Mouse (Mus musculus): ENCODE results near the gene Gm10073. TPM values are rescaled to one million over a fixed set of nuclear protein-coding genes. Genes with fewer than 3 reads are reported as not detected.
"Not testable (repeated sequence)": the region's sequence is repeated elsewhere in the genome, so short reads cannot be mapped to it uniquely, and the experiment has no call there.

Gm10073 gene
- 11.4 and 13.7 TPM in 2 replicates for polyA plus RNA-seq (2014; fragmentation: Nextera tagmentation; extraction: Ambion mirVana)

DNA sequence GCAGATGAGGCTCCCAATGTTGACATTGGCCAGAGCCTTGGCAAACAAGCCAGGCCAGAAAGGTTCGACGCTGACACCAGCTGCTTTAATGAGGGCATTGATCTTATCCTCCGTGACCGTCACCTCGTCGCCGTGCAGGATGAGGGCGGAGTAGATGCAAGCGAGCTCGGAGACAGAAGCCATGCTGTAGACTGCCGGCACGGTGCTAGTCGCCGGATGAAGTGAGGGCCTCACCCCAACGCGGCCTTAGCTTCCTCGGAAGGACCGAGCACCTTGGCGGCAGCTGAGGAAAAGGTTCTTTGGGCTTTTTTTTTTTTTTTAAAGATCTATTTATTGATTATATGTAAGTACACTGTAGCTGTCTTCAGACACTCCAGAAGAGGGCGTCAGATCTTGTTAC, at the start of gene Gm10073:
TSS of gene Gm10073 (minus strand) at position 294 of the 400 bp plus-strand sequence.
- not testable (repeated sequence) for H3K27me3 ChIP-seq (replicated peaks; ENCODE audit: control insufficient read depth, insufficient read depth, low read length); H3K4me3 ChIP-seq (ENCODE audit: low read depth, low read length); DNase-seq (ENCODE audit: low spot score); H3K27ac ChIP-seq (replicated peaks; ENCODE audit: low read depth, low read length); H3K9me3 ChIP-seq (ENCODE audit: control insufficient read depth, low read length); H3K9ac ChIP-seq (ENCODE audit: low read depth, low read length); H3K36me3 ChIP-seq (ENCODE audit: control insufficient read depth, insufficient read depth, low read length); ATAC-seq (ENCODE audit: low read depth); H3K4me2 ChIP-seq (ENCODE audit: low read depth, low read length); H3K4me1 ChIP-seq (ENCODE audit: control insufficient read depth, insufficient read depth, low read length)
- WGBS = 51% methylated on average over 20 of the region's 20 CpGs

DNA sequence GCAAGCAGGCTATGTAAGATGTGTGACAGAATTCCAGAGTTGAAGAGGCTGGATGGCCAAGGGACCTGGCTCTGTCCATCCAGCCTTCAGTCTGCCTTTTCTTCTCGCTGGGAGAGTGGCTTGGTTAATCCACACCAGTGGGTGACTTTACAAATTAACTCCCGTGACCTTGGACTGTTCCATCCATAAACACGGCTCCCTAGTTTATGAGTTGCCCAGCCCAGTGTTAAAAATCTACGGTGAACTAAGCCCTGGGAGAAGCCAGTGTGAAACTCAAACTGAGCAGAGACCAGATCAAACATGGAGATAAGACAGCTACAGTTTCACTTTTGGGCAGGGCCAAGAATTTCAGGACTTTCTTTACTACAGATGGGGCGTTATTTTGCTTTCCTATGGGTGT, 49.8 kb upstream of the Gm10073 start:
- Histone ChIP-seq H3K27ac (replicated peaks; ENCODE audit: low read depth, low read length) (no peak overlapping the region), H3K4me3 (ENCODE audit: low read depth, low read length) (no peak overlapping the region), H3K4me1 (ENCODE audit: control insufficient read depth, insufficient read depth, low read length) (peaks cover 17% of the 10 kb centered on the region), H3K9me3 (ENCODE audit: control insufficient read depth, low read length) (no peaks in the 10 kb centered on the region), H3K4me2 (ENCODE audit: low read depth, low read length) (no peak overlapping the region), H3K27me3 (replicated peaks; ENCODE audit: control insufficient read depth, insufficient read depth, low read length) (no peaks in the 10 kb centered on the region), H3K9ac (ENCODE audit: low read depth, low read length) (no peak overlapping the region), H3K36me3 (ENCODE audit: control insufficient read depth, insufficient read depth, low read length) (no peaks in the 10 kb centered on the region)
- no peak for ATAC-seq (ENCODE audit: low read depth)
- DNase-seq (ENCODE audit: low spot score) = no peak
- WGBS = 55% methylated on average over 5 of the region's 5 CpGs

GRCm38 (mm10) chr8:106620488-106620887, 47.2 kb upstream of the Gm10073 start:
- Histone ChIP-seq H3K27ac (replicated peaks; ENCODE audit: low read depth, low read length) (no peak overlapping the region), H3K9me3 (ENCODE audit: control insufficient read depth, low read length) (no peaks in the 10 kb centered on the region), H3K9ac (ENCODE audit: low read depth, low read length) (no peak overlapping the region), H3K36me3 (ENCODE audit: control insufficient read depth, insufficient read depth, low read length) (no peaks in the 10 kb centered on the region), H3K4me2 (ENCODE audit: low read depth, low read length) (no peak overlapping the region), H3K4me3 (ENCODE audit: low read depth, low read length) (no peak overlapping the region), H3K27me3 (replicated peaks; ENCODE audit: control insufficient read depth, insufficient read depth, low read length) (no peaks in the 10 kb centered on the region), H3K4me1 (ENCODE audit: control insufficient read depth, insufficient read depth, low read length) (peaks cover 16% of the 10 kb centered on the region)
- DNase-seq (ENCODE audit: low spot score) (no peak), ATAC-seq (ENCODE audit: low read depth) (no peak)
- WGBS = 82% methylated on average over 2 of the region's 2 CpGs

GRCm38 (mm10) chr8:106619549-106620245, 46.4 kb upstream of the Gm10073 start:
- Histone ChIP-seq H3K4me3 (ENCODE audit: low read depth, low read length) (no peak overlapping the region), H3K27me3 (replicated peaks; ENCODE audit: control insufficient read depth, insufficient read depth, low read length) (no peaks in the 10 kb centered on the region), H3K9ac (ENCODE audit: low read depth, low read length) (0 out of 2 replicates have a peak overlapping the region, but pooled peaks have one; percentile 1), H3K9me3 (ENCODE audit: control insufficient read depth, low read length) (no peaks in the 10 kb centered on the region), H3K4me2 (ENCODE audit: low read depth, low read length) (peak overlapping the region; percentile 25; the same call in 1 of the 2 replicates), H3K4me1 (ENCODE audit: control insufficient read depth, insufficient read depth, low read length) (peaks cover 16% of the 10 kb centered on the region), H3K27ac (replicated peaks; ENCODE audit: low read depth, low read length) (peak overlapping the region; percentile 68), H3K36me3 (ENCODE audit: control insufficient read depth, insufficient read depth, low read length) (no peaks in the 10 kb centered on the region)
- ATAC-seq (ENCODE audit: low read depth) (peak; percentile 87), DNase-seq (ENCODE audit: low spot score) (peak; percentile 93)
- WGBS = 38% methylated on average over 9 of the region's 9 CpGs

DNA sequence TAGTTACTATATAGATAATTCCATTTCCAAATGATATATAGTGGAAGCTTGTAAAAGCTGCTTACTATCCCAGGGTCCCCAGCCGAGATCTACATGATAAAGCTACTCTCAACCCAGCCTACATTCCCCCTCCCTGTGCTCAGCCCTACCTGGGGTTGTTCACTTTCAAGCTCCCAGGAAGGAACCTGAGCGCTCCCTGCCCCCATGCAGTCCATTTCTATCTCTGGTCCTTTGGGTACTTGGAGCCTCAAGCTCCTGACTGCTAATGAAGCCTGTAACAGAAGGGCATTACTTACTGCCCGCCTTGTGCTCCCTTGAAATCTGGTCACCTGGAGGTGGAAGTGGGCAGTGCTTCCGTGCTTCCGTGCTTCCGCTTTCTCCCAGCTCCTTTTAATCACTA, 45.1 kb upstream of the Gm10073 start:
- WGBS = 59% methylated on average over 6 of the region's 6 CpGs
- DNase-seq (ENCODE audit: low spot score) = no peak
- no peak for ATAC-seq (ENCODE audit: low read depth)
- H3K4me3 ChIP-seq (ENCODE audit: low read depth, low read length) = no peak overlapping the region
- no peak overlapping the region for H3K9ac ChIP-seq (ENCODE audit: low read depth, low read length)
- peaks cover 16% of the 10 kb centered on the region for H3K4me1 ChIP-seq (ENCODE audit: control insufficient read depth, insufficient read depth, low read length)
- H3K36me3 ChIP-seq (ENCODE audit: control insufficient read depth, insufficient read depth, low read length) = no peaks in the 10 kb centered on the region
- peak overlapping the region; percentile 59; the same call in 1 of the 2 replicates for H3K27ac ChIP-seq (replicated peaks; ENCODE audit: low read depth, low read length)
- no peaks in the 10 kb centered on the region for H3K27me3 ChIP-seq (replicated peaks; ENCODE audit: control insufficient read depth, insufficient read depth, low read length)
- H3K4me2 ChIP-seq (ENCODE audit: low read depth, low read length) = no peak overlapping the region
- no peaks in the 10 kb centered on the region for H3K9me3 ChIP-seq (ENCODE audit: control insufficient read depth, low read length)

GRCm38 (mm10) chr8:106617865-106618264, 44.6 kb upstream of the Gm10073 start:
- ATAC-seq (ENCODE audit: low read depth) = no peak

GRCm38 (mm10) chr8:106617196-106617595, 43.9 kb upstream of the Gm10073 start:
- H3K9ac ChIP-seq (ENCODE audit: low read depth, low read length) = no peak overlapping the region
- no peaks in the 10 kb centered on the region for H3K27me3 ChIP-seq (replicated peaks; ENCODE audit: control insufficient read depth, insufficient read depth, low read length)
- H3K9me3 ChIP-seq (ENCODE audit: control insufficient read depth, low read length) = no peaks in the 10 kb centered on the region
- H3K36me3 ChIP-seq (ENCODE audit: control insufficient read depth, insufficient read depth, low read length) = no peaks in the 10 kb centered on the region
- 25% methylated on average over 6 of the region's 6 CpGs for WGBS
- H3K4me2 ChIP-seq (ENCODE audit: low read depth, low read length) = no peak overlapping the region
- H3K4me3 ChIP-seq (ENCODE audit: low read depth, low read length) = no peak overlapping the region
- peak; percentile 2; the same call in 1 of the 2 replicates for ATAC-seq (ENCODE audit: low read depth)
- H3K27ac ChIP-seq (replicated peaks; ENCODE audit: low read depth, low read length) = peak overlapping the region; percentile 52
- peak; percentile 57 for DNase-seq (ENCODE audit: low spot score)
- peaks cover 16% of the 10 kb centered on the region for H3K4me1 ChIP-seq (ENCODE audit: control insufficient read depth, insufficient read depth, low read length)

More at GRCm38 (mm10) chr8:106617865-106618264, 44.6 kb upstream of the Gm10073 start:
- Histone ChIP-seq H3K36me3 (ENCODE audit: control insufficient read depth, insufficient read depth, low read length) (no peaks in the 10 kb centered on the region), H3K4me1 (ENCODE audit: control insufficient read depth, insufficient read depth, low read length) (peaks cover 16% of the 10 kb centered on the region), H3K4me3 (ENCODE audit: low read depth, low read length) (no peak overlapping the region), H3K27me3 (replicated peaks; ENCODE audit: control insufficient read depth, insufficient read depth, low read length) (no peaks in the 10 kb centered on the region), H3K27ac (replicated peaks; ENCODE audit: low read depth, low read length) (peak overlapping the region; percentile 48; the same call in 1 of the 2 replicates), H3K9me3 (ENCODE audit: control insufficient read depth, low read length) (no peaks in the 10 kb centered on the region), H3K9ac (ENCODE audit: low read depth, low read length) (no peak overlapping the region), H3K4me2 (ENCODE audit: low read depth, low read length) (no peak overlapping the region)
- no peak for DNase-seq (ENCODE audit: low spot score)
- WGBS = 76% methylated on average over 6 of the region's 6 CpGs

GRCm38 (mm10) chr8:106616679-106617078, 43.4 kb upstream of the Gm10073 start:
- ATAC-seq (ENCODE audit: low read depth) (no peak), DNase-seq (ENCODE audit: low spot score) (no peak)
- no peak overlapping the region for H3K4me2 ChIP-seq (ENCODE audit: low read depth, low read length)
- no peaks in the 10 kb centered on the region for H3K9me3 ChIP-seq (ENCODE audit: control insufficient read depth, low read length)
- H3K27me3 ChIP-seq (replicated peaks; ENCODE audit: control insufficient read depth, insufficient read depth, low read length) = no peaks in the 10 kb centered on the region
- no peak overlapping the region for H3K4me3 ChIP-seq (ENCODE audit: low read depth, low read length)
- peaks cover 16% of the 10 kb centered on the region for H3K4me1 ChIP-seq (ENCODE audit: control insufficient read depth, insufficient read depth, low read length)
- H3K27ac ChIP-seq (replicated peaks; ENCODE audit: low read depth, low read length) = peak overlapping the region; percentile 52
- no peak overlapping the region for H3K9ac ChIP-seq (ENCODE audit: low read depth, low read length)
- no peaks in the 10 kb centered on the region for H3K36me3 ChIP-seq (ENCODE audit: control insufficient read depth, insufficient read depth, low read length)
- 43% methylated on average over 4 of the region's 4 CpGs for WGBS

Measured in embryonic facial prominence, embryonic 14.5 days (tissue).